Mouse (Mus musculus) ES-E14 (cell line): ENCODE results near the gene Prok1.

ENCODE experiments used
- CHD2 ChIP-seq: IDR thresholded peaks from 2 replicates; pipeline ENCODE4 v1.6.1; 2014; ENCODE audit warnings: mild to moderate bottlenecking, low read depth, low read length, inconsistent platforms
- MAFK ChIP-seq: IDR thresholded peaks from 2 replicates; pipeline ENCODE4 v1.6.1; 2014; ENCODE audit warnings: mild to moderate bottlenecking, low read depth, low read length, inconsistent platforms; ENCODE audit not compliant: insufficient read depth
- ZC3H11A ChIP-seq: IDR thresholded peaks from 2 replicates; pipeline ENCODE4 v1.6.1; 2012; ENCODE audit warnings: low read depth, mild to moderate bottlenecking, inconsistent platforms, low read length, borderline replicate concordance
- ZNF384 ChIP-seq: IDR thresholded peaks from 2 replicates; pipeline ENCODE4 v1.6.1; 2012; ENCODE audit warnings: low read depth, low read length, inconsistent platforms

- TF ChIP-seq MAFK (no peak), ZNF384 (no peak), CHD2 (no peak), ZC3H11A (no peak)
These were observed 34.3 kb upstream of the Prok1 start for GRCm38 (mm10) chr3:107273820-107274219.
